In genomic region chr3:116858941-116859685, GRCm38 (mm10) we compare ENCODE assay signal across 9 mouse cellular contexts. TPM values are rescaled to one million over a fixed set of nuclear protein-coding genes. Genes with fewer than 3 reads are reported as not detected.
A peak's percentile ranks its signal among the peaks of the same experiment; 100 is the strongest.
DNase-seq lines count a peak whose midpoint lies in the region; TF ChIP-seq lines count a peak whose summit lies in the region.
"Had no signal": no experiment of that assay in that cellular context is flagged by ENCODE, and none has a peak within 500 bp of the region (broad histone marks: within the 10 kb centered on the region; RNA-seq: fewer than 3 reads in every experiment).

Gene Frrs1, plus strand, starts transcription at chr3:116859464.

- no peak for TF ChIP-seq CTCF in liver, adult 2 months (IDR thresholded peaks at IDR 0.05; ENCODE audit: low read depth, low read length)

- no peak within 1 kb of the TSS for H3K27ac ChIP-seq in liver, adult 2 months (replicated peaks; ENCODE audit: insufficient read depth, low read depth, low read length)
- H3K27ac ChIP-seq: forebrain, embryonic 15.5 days had no signal

- H3K4me3 ChIP-seq in liver, adult 2 months (ENCODE audit: insufficient read depth, low read depth, low read length): no peak within 1 kb of the TSS
- H3K4me3 ChIP-seq: forebrain, embryonic 15.5 days had no signal

- no peak for DNase-seq in adrenal gland, postnatal 25 days
- DNase-seq in adrenal gland, adult (ENCODE audit: inconsistent age in 2 of 2, low spot score in 1 of 2): no peak
- DNase-seq in urinary bladder, postnatal 14 days (ENCODE audit: low spot score): peak; percentile 10
- DNase-seq in urinary bladder, postnatal 10 days (ENCODE audit: low spot score): no peak
- DNase-seq in liver, adult 2 months (ENCODE audit: extremely low read depth, low read depth, low spot score): no peak
- DNase-seq in MN1 (ENCODE audit: low spot score): no peak
- no peak for DNase-seq in right cerebral cortex, postnatal 25 days
- no peak for DNase-seq in embryo, embryonic 11 days

- no peaks in the 10 kb centered on the region for H3K36me3 ChIP-seq in liver, adult 2 months (ENCODE audit: control insufficient read depth, insufficient read depth, low read length)
- H3K36me3 ChIP-seq: forebrain, embryonic 15.5 days had no signal

- no peaks in the 10 kb centered on the region for H3K27me3 ChIP-seq in liver, adult 2 months (ENCODE audit: control insufficient read depth, insufficient read depth, low read length)
- H3K27me3 ChIP-seq: forebrain, embryonic 15.5 days had no signal

- no peak for TF ChIP-seq POLR2A in liver, adult 2 months (IDR thresholded peaks at IDR 0.05; ENCODE audit: extremely low read depth, insufficient read depth, low read length)

- peaks cover 8% of the 10 kb centered on the region for H3K4me1 ChIP-seq in liver, adult 2 months (ENCODE audit: control insufficient read depth, insufficient read depth, low read length)

- 88% methylated on average over 9 of the region's 9 CpGs for WGBS in liver, adult 2 months

- H3K79me2 ChIP-seq in liver, adult 2 months (ENCODE audit: control insufficient read depth, insufficient read depth, low read length): no peaks in the 10 kb centered on the region; the same call in 1 of the 2 replicates

- no peak within 1 kb of the TSS for H3K9ac ChIP-seq in liver, adult 2 months (ENCODE audit: low read depth, low read length)
- H3K9ac ChIP-seq: forebrain, embryonic 15.5 days had no signal

RNA-seq across cellular contexts. Expression of gene Frrs1, which starts in this region (rescaled TPM):
- total RNA-seq in adrenal gland, postnatal 25 days (2021): 22.6 and 31.4 TPM in 2 replicates
- 14.4 and 22.4 TPM in 2 replicates for total RNA-seq in liver, adult 2 months (2014; rRNA removed)
- 21.6 and 39.7 TPM in 2 replicates for polyA plus RNA-seq in liver, adult 2 months (2012; rRNA removed)
